Mouse (Mus musculus) CH12F3 (cell line): ENCODE results near the gene Rcn3.

Source experiments
- in situ Hi-C: fragments of 300-500 bp; cut with MboI; formaldehyde crosslinking; loops from 2 replicates; pipeline ENCODE4 v1.14.3; 2020; ENCODE audit warnings: low sequenced_read_pairs

Rcn3 gene

GRCm38 (mm10) chr7:45075405-45075804, 16.6 kb downstream of the Rcn3 start:
- in situ Hi-C loops, result no loop called here

GRCm38 (mm10) chr7:45073949-45074348, 18.1 kb downstream of the Rcn3 start:
- in situ Hi-C loops, result no loop called here

GRCm38 (mm10) chr7:45073171-45073707, 18.8 kb downstream of the Rcn3 start:
- in situ Hi-C loops, result no loop called here

GRCm38 (mm10) chr7:45072230-45072629, 19.8 kb downstream of the Rcn3 start:
- in situ Hi-C loops, result no loop called here

- in situ Hi-C loops, result no loop called here
Measured at GRCm38 (mm10) chr7:45069671-45070070, 22.4 kb downstream of the Rcn3 start.

- in situ Hi-C loops, result no loop called here
Measured at GRCm38 (mm10) chr7:45068000-45068318, 24.1 kb downstream of the Rcn3 start.

- in situ Hi-C loops, result no loop called here
Measured at GRCm38 (mm10) chr7:45067190-45067999, 24.6 kb downstream of the Rcn3 start.

- in situ Hi-C loops, result no loop called here
Measured at GRCm38 (mm10) chr7:45062239-45062835, 29.7 kb downstream of the Rcn3 start, which contains the start of the genes Nosip and Prrg2. TSS of gene Nosip (plus strand) at chr7:45062429. TSS of gene Prrg2 (minus strand) at chr7:45062677.

- in situ Hi-C loops, result no loop called here
Measured at GRCm38 (mm10) chr7:45061532-45062075, 30.4 kb downstream of the Rcn3 start.

- in situ Hi-C loops, result no loop called here
Measured at GRCm38 (mm10) chr7:45060632-45061122, 31.3 kb downstream of the Rcn3 start.

- in situ Hi-C loops, result no loop called here
Measured at GRCm38 (mm10) chr7:45058607-45059571, 33.1 kb downstream of the Rcn3 start.

GRCm38 (mm10) chr7:45056972-45057348, 35.1 kb downstream of the Rcn3 start:
- in situ Hi-C loops, result no loop called here

- in situ Hi-C loops, result no loop called here
Measured at GRCm38 (mm10) chr7:45056329-45056971, 35.6 kb downstream of the Rcn3 start.

GRCm38 (mm10) chr7:45053931-45054510, 38.0 kb downstream of the Rcn3 start:
- in situ Hi-C loops, result no loop called here

GRCm38 (mm10) chr7:45053117-45053930, 38.7 kb downstream of the Rcn3 start:
- in situ Hi-C loops, result no loop called here

GRCm38 (mm10) chr7:45052862-45053116, 39.2 kb downstream of the Rcn3 start, which contains the start of gene Prr12:
TSS of gene Prr12 (minus strand) at chr7:45052881.
- in situ Hi-C loops, result no loop called here

GRCm38 (mm10) chr7:45052181-45052861, 39.7 kb downstream of the Rcn3 start:
- in situ Hi-C loops, result no loop called here

GRCm38 (mm10) chr7:45051601-45051974, 40.4 kb downstream of the Rcn3 start:
- in situ Hi-C loops, result no loop called here
